Mouse (Mus musculus) lung, postnatal 0 days (tissue): ENCODE results near the gene Capn7. TPM values are rescaled to one million over a fixed set of nuclear protein-coding genes. Genes with fewer than 3 reads are reported as not detected.

Experiments
- ATAC-seq: fragments of 200-750 bp; cut with Nextera tagmentation; 2 replicates; pipeline ENCODE4 v1.8.0; 2017; ENCODE audit warnings: moderate library complexity
- DNase-seq: peaks from one replicate; pipeline ENCODE4 v3.0.0-alpha.2; 2016; ENCODE audit warnings: low spot score
- H3K27ac ChIP-seq: fragments of 300-500 bp; sonication (generic); 2 replicates; pipeline ENCODE4 v1.5.1; 2014; ENCODE audit warnings: antibody characterized with exemption, mild to moderate bottlenecking, low read length, mixed read lengths
- H3K27me3 ChIP-seq: fragments of 300-500 bp; sonication (generic); replicated peaks from 2 replicates; pipeline ENCODE4 v1.6.1; 2014; ENCODE audit warnings: low read length, mixed read lengths; ENCODE audit not compliant: insufficient read depth
- H3K36me3 ChIP-seq: fragments of 300-500 bp; sonication (generic); 2 replicates; pipeline ENCODE4 v1.6.1; 2014; ENCODE audit warnings: low read length, mixed read lengths; ENCODE audit not compliant: insufficient read depth
- H3K4me1 ChIP-seq: fragments of 300-500 bp; sonication (generic); 2 replicates; pipeline ENCODE4 v1.6.1; 2014; ENCODE audit warnings: antibody characterized with exemption, low read depth, low read length, mixed read lengths; ENCODE audit not compliant: insufficient read depth
- H3K4me2 ChIP-seq: fragments of 300-500 bp; sonication (generic); replicated peaks from 2 replicates; pipeline ENCODE4 v1.6.1; 2014; ENCODE audit warnings: low read depth, mild to moderate bottlenecking, low read length, moderate library complexity, mixed read lengths
- H3K4me3 ChIP-seq: fragments of 300-500 bp; sonication (generic); 2 replicates; pipeline ENCODE4 v1.5.1; 2014; ENCODE audit warnings: low read depth, low read length
- H3K9ac ChIP-seq: fragments of 300-500 bp; sonication (generic); replicated peaks from 2 replicates; pipeline ENCODE4 v1.6.1; 2014; ENCODE audit warnings: low read depth, mild to moderate bottlenecking
- H3K9me3 ChIP-seq: fragments of 300-500 bp; sonication (generic); 2 replicates; pipeline ENCODE4 v1.6.1; 2016; ENCODE audit warnings: low read length, mixed read lengths
- CTCF ChIP-seq: IDR thresholded peaks from 2 replicates; pipeline ENCODE4 v1.5.1; 2016; ENCODE audit warnings: antibody characterized with exemption, mild to moderate bottlenecking
- EP300 ChIP-seq: IDR thresholded peaks from 2 replicates; pipeline ENCODE4 v1.6.1; 2016; ENCODE audit warnings: antibody characterized with exemption, mild to moderate bottlenecking, control low read depth
- WGBS: fragments of 180-500 bp; shearing (Covaris S2); extraction: QIAGEN DNeasy Blood & Tissue Kit; methylation state at CpG from one replicate; pipeline ENCODE4 v1.1.7; 2014; 5-methylcytosine and 5-hydroxymethylcytosine counted together
- polyA plus RNA-seq: library from polyadenylated mRNA; unstranded; fragments of >200 nt; fragmentation: Nextera tagmentation; extraction: Ambion mirVana; gene quantifications from 2 replicates; pipeline ENCODE4 v1.2.1, GENCODE M21; 2015

Gene Capn7
- polyA plus RNA-seq, 1 experiment from 2014 or later = 23.1 TPM

DNA sequence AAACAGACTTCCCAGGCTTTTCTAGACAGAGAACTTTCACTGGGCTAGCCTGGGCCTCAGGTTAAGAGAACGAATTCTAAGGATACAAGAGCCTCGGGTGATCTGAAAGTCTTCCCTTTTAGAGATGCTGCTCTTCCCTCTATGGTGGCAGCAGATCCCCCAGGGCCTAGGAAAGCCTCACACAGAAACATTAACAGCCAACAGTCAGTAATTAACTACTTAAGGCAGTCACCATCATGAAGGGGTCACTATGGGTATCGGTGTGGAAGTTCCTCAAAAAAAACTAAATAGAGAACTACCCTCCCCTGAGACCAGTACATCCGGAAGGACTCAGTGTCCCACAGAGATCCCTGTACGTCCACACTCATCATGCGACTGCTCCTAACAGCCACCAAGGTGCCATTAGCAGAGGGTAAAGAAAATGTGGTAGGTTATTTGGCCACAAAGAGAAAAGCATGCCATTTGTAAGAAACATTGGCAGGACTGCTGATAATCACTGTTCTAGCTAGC is 65.5 kb downstream of the Capn7 start:
- Histone ChIP-seq H3K27me3 (peaks cover 14% of the 10 kb centered on the region; the same call in 1 of the 2 replicates), H3K4me1 (no peaks in the 10 kb centered on the region), H3K4me3 (no peak overlapping the region), H3K36me3 (no peaks in the 10 kb centered on the region), H3K9me3 (no peaks in the 10 kb centered on the region), H3K4me2 (no peak overlapping the region), H3K27ac (no peak overlapping the region), H3K9ac (no peak overlapping the region)
- ATAC-seq (no peak), DNase-seq (peak; percentile 4)
- 72% methylated on average over 6 of the region's 6 CpGs for WGBS
- TF ChIP-seq EP300 (no peak), CTCF (no peak)

DNA sequence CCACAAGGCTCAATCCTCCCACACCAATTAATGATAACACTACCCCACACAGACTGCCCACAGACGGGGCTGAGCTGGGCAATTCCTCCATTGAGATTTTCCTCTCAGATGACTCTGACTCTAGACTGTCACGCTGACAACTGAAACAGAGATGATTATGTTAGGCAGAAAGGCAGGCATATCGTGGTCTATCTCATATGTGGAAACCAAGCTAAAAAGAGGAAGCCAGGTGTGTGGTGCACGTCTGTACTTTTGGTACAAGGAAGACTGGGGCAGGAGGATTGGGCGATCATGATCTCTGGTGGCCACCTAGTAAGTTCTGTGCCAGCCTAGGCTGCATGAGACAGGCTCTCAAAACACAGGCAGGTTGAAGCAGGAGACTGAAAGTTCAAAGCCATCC is 66.3 kb downstream of the Capn7 start:
- H3K36me3 ChIP-seq = no peaks in the 10 kb centered on the region
- peaks cover 3% of the 10 kb centered on the region; the same call in 1 of the 2 replicates for H3K4me1 ChIP-seq
- H3K4me2 ChIP-seq = no peak overlapping the region
- WGBS = 78% methylated on average over 5 of the region's 5 CpGs
- ATAC-seq = no peak
- TF ChIP-seq CTCF (no peak), EP300 (no peak)
- DNase-seq = no peak
- no peaks in the 10 kb centered on the region for H3K9me3 ChIP-seq
- H3K9ac ChIP-seq = no peak overlapping the region
- H3K27ac ChIP-seq = no peak overlapping the region
- H3K4me3 ChIP-seq = no peak overlapping the region
- H3K27me3 ChIP-seq = peaks cover 16% of the 10 kb centered on the region

DNA sequence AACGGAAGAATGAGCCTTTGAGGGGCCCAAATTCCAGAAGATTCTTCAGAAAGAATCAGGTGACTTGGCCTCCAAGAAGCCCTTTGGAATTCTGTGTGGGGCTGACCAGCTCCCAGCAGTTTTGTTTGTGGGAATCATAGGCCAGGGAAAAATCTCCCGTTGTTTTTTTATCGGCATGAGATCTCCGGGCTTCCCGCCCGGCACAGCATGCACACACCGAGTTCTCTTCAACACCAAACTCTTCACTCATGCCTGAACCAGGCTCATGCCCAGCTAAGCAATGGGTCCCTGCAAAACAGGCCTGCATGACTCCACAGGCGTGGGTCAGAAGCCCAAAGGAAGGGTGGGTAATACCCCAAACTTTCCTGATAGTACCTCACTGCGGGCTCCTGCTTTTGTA is 67.1 kb downstream of the Capn7 start:
- H3K9ac ChIP-seq = no peak overlapping the region
- no peak overlapping the region for H3K27ac ChIP-seq
- TF ChIP-seq EP300 (no peak), CTCF (no peak)
- H3K4me2 ChIP-seq = no peak overlapping the region
- no peak for ATAC-seq
- H3K9me3 ChIP-seq = no peaks in the 10 kb centered on the region
- DNase-seq = no peak
- 56% methylated on average over 9 of the region's 9 CpGs for WGBS
- no peak overlapping the region for H3K4me3 ChIP-seq
- H3K36me3 ChIP-seq = no peaks in the 10 kb centered on the region
- peaks cover 23% of the 10 kb centered on the region for H3K27me3 ChIP-seq
- H3K4me1 ChIP-seq = peaks cover 11% of the 10 kb centered on the region; the same call in 1 of the 2 replicates

DNA sequence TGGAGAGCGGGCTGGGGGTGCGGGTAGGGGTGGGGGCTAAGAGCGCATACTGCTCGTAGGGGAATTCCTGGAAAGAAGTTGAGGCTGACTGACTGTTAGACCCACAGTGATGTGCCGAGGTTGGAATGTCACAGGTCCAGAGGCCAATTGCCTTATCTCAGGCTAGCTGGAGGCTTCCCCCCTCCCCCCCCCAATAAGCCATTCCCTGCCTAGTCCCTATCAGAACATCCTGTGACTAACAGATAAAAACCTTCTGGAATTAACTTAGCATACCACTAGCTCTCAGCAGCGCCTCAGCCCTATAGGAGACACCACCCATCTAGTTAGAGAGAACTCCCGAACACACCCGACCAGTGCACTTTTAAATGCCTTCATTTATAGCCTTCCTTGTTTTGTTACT is 67.6 kb downstream of the Capn7 start:
- Histone ChIP-seq H3K4me2 (no peak overlapping the region), H3K4me1 (peaks cover 12% of the 10 kb centered on the region; the same call in 1 of the 2 replicates)
- TF ChIP-seq CTCF = no peak
- TF ChIP-seq EP300 = no peak

DNA sequence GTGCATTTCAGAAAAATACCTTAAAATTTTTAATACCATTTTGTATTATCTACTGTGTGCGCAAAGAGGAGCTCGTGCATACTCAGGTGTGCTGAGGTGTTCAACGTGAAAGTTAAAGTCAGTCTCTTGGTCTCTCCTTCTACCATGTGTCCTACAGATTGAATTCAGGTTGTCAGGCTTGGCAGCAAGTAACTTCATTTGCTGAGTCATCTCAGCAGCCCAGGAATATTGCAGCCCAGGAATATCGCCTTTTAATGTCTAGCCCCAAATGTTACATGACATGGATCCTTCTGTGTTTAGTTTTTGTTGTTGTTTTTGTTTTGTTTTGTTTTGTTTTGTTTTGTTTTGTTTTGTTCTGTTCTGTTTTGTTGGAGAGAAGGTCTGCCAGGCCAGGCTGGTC is 68.2 kb downstream of the Capn7 start:
- Histone ChIP-seq H3K9me3 (no peaks in the 10 kb centered on the region), H3K27me3 (peaks cover 23% of the 10 kb centered on the region), H3K4me1 (peaks cover 17% of the 10 kb centered on the region; the same call in 1 of the 2 replicates), H3K4me2 (no peak overlapping the region), H3K4me3 (no peak overlapping the region), H3K36me3 (no peaks in the 10 kb centered on the region), H3K9ac (no peak overlapping the region), H3K27ac (no peak overlapping the region)
- DNase-seq = no peak
- no peak for ATAC-seq
- TF ChIP-seq CTCF (no peak), EP300 (no peak)
- 86% methylated on average over 4 of the region's 4 CpGs for WGBS

More for the DNA sequence above, 67.6 kb downstream of the Capn7 start:
- no peak overlapping the region for H3K9ac ChIP-seq
- ATAC-seq = no peak
- H3K4me3 ChIP-seq = no peak overlapping the region
- H3K9me3 ChIP-seq = no peaks in the 10 kb centered on the region
- DNase-seq = peak; percentile 23
- no peak overlapping the region for H3K27ac ChIP-seq
- H3K36me3 ChIP-seq = no peaks in the 10 kb centered on the region
- WGBS = 44% methylated on average over 8 of the region's 8 CpGs
- H3K27me3 ChIP-seq = peaks cover 23% of the 10 kb centered on the region

DNA sequence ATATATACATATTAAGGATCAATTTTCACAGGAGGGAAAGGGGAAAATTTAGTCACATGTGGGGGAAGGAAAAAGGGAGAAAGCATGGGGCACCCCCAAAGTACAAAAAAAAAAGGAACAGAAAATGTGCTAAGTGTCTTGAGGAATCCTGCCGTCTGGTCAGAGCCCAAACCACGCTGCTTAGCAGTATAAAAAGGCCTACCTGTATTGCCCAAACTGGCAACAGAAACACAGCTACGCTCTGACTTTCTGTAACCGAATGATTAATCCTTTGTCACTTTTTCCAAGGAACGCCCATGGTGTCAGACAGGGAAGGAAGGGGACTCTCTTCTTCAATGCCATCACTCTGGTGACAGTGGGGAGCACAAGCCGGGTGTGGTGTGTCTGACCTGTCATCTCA is 69.2 kb downstream of the Capn7 start:
- no peak overlapping the region for H3K4me2 ChIP-seq
- H3K27ac ChIP-seq = no peak overlapping the region
- no peak overlapping the region for H3K4me3 ChIP-seq
- peaks cover 17% of the 10 kb centered on the region; the same call in 1 of the 2 replicates for H3K4me1 ChIP-seq
- ATAC-seq (no peak), DNase-seq (peak; percentile 4)
- H3K9ac ChIP-seq = no peak overlapping the region
- H3K9me3 ChIP-seq = no peaks in the 10 kb centered on the region
- peaks cover 29% of the 10 kb centered on the region for H3K27me3 ChIP-seq
- TF ChIP-seq EP300 (no peak), CTCF (no peak)
- WGBS = 88% methylated on average over 6 of the region's 6 CpGs
- H3K36me3 ChIP-seq = no peaks in the 10 kb centered on the region
